Mouse (Mus musculus): ENCODE measurements around the gene Ssbp3. TPM values are rescaled to one million over a fixed set of nuclear protein-coding genes. Genes with fewer than 3 reads are reported as not detected.

Gene Ssbp3
- total RNA-seq, 2 experiments from 2014 or later, result 23.4 to 27.9 TPM

DNA sequence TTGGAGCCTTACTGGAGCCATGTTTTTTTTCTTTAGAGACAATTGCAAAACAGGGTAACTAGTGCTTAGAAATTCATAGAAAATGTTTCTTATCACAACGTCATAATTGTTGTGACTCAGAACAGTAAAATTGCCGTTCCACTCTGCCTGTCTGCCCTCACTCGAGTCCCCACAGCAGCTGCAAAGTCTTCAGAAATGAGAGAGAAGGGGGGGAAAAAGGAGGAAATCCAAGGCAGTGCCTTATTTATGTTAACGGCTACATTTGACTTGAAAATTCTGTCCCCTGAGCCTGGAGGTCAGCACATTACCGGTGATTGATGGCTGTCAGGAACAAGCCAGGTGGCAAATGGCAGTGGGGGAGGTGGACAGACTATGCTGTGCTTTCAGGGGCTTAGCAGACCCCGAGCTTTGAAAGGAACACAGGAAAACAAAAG is 66.7 kb downstream of the Ssbp3 start:
- intact Hi-C loops (cut with DNase I; ENCODE audit: low total_unique reads), result no loop called here
- DNase-seq, result no peak

GRCm38 (mm10) chr4:106978376-106978775 is 67.9 kb downstream of the Ssbp3 start:
- intact Hi-C loops (cut with DNase I; ENCODE audit: low total_unique reads), result no loop called here
- no peak for DNase-seq

GRCm38 (mm10) chr4:106980669-106981068 is 70.2 kb downstream of the Ssbp3 start:
- intact Hi-C loops (cut with DNase I; ENCODE audit: low total_unique reads), result no loop called here
- no peak for DNase-seq

- intact Hi-C loops (cut with DNase I; ENCODE audit: low total_unique reads), result no loop called here
- no peak for DNase-seq
These were observed 71.0 kb downstream of the Ssbp3 start for GRCm38 (mm10) chr4:106981385-106982103.

DNA sequence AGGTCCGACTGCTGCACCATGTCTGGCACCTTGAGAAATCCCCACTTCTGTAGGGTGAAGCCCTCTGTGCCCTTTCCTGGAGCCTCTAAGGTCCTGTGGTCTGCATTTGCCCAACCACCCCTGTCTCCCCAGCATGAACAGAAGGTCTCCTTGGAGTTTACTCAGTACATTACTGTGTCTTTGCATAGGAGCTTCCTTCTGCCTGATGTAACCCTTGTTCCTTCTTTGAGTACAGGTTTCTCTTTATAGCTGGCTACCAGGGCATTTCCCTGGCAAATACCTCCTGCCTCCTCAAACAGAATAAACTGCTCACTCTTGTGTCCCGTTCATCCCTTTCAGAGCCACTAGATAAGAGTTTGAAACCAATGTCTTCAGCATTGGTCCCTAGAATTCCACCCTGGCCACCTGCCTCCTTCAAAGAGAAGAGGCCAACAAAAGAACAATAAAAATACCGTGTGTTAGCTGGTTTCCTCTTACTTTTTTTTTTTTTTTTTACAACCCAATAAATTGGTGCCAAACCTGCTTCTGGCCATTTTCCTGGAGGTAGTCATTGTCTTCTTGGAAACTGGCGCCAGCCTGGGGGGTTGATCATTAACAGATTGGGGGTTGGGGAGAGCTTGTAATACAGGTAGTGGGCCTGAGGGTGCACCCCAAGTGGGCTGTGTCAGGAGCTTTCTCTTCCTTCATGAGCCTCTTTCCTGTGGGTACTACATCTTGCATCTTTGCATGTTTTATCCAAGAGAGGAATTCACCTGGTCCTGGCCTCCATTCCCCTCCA is 72.0 kb downstream of the Ssbp3 start:
- intact Hi-C loops (cut with DNase I; ENCODE audit: low total_unique reads), result no loop called here
- no peak for DNase-seq

DNA sequence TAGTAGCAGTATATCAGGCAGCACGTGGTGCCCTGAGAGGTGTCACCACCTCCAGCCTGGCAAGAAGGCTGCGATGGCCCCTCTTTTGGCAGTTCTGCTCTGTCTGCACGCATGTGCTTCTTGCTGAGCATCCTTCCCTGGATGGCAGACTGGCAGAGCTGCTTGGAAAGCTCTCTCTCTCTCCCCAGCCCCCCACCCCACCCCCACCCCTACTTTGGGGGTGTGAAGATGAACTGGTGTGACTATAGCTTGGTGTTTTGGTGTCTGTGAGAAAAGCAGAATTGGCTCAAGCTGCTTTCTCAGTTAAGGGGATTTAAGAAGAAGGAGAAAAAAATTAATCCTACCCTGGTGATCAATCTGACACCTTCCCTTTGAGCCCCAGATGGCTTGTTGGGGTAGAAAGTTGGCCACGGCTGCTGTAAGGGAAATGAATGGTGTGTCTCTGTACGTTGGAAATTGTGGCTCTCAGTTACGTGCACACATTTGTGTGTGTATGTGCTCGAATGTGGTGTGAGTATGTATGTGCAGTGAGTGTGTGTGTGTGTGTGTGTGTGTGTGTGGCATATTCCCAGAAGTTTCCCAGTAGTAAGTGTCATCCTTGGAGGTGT is 73.5 kb downstream of the Ssbp3 start:
- intact Hi-C loops (cut with DNase I; ENCODE audit: low total_unique reads), result no loop called here
- DNase-seq, result no peak

GRCm38 (mm10) chr4:106985289-106985688 is 74.8 kb downstream of the Ssbp3 start:
- DNase-seq, result no peak
- intact Hi-C loops (cut with DNase I; ENCODE audit: low total_unique reads), result loop anchor here (5.0 kb wide), 1 partner anchor 73 kb away; the partner anchor contains the start of gene Ssbp3

- no peak for DNase-seq
- intact Hi-C loops (cut with DNase I; ENCODE audit: low total_unique reads), result loop anchor here (5.0 kb wide), 1 partner anchor 74 kb away; the partner anchor contains the start of gene Ssbp3
These were observed 75.7 kb downstream of the Ssbp3 start for GRCm38 (mm10) chr4:106985899-106986832.

- peak; percentile 79 for DNase-seq
- intact Hi-C loops (cut with DNase I; ENCODE audit: low total_unique reads), result loop anchor here (5.0 kb wide), 1 partner anchor 76 kb away; the partner anchor contains the start of gene Ssbp3
These were observed 77.3 kb downstream of the Ssbp3 start for GRCm38 (mm10) chr4:106987725-106988364.

GRCm38 (mm10) chr4:106988886-106989225 is 78.4 kb downstream of the Ssbp3 start:
- intact Hi-C loops (cut with DNase I; ENCODE audit: low total_unique reads), result loop anchor here (5.0 kb wide), 1 partner anchor 77 kb away; the partner anchor contains the start of gene Ssbp3
- no peak for DNase-seq

DNA sequence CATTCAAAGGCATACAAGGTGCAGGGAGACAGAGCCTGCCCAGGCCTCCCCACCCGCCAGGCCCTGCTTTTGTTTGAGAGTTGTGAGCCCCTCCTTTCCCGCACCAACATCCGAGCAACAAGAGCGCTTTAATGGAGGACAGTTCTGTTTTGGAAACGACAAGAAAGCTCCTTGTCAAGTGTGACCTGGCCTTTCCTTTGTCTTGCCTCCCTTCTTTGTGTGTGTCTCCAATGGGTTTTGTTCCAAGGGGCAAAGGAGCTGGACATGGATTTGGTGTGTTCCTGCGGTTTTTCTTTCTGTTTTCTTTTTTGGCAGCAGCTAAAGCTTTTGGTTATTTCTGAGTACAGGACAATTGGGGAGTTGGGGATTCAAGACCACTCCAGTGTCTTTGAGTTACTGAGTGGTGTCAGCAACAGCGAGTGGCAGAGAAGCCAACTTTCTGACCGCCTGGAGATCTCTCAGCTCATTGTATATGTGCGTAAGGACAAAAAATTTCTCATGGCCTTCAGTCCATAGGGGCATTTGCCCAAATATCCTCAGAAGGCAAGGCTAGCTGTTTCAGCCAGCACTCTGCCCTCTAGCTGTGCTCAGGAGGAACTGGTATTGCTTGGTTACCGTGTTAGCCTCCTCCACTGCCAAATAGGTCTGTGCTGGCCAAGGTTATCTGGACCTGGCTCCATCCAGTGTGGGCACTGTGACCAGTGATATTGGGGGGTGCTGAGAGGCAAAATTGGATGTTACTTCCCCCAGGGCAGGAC is 78.9 kb downstream of the Ssbp3 start:
- intact Hi-C loops (cut with DNase I; ENCODE audit: low total_unique reads), result loop anchor here (5.0 kb wide), 1 partner anchor 77 kb away; the partner anchor contains the start of gene Ssbp3
- no peak for DNase-seq

GRCm38 (mm10) chr4:106993053-106993452 is 82.6 kb downstream of the Ssbp3 start:
- intact Hi-C loops (cut with DNase I; ENCODE audit: low total_unique reads), result no loop called here
- no peak for DNase-seq

DNA sequence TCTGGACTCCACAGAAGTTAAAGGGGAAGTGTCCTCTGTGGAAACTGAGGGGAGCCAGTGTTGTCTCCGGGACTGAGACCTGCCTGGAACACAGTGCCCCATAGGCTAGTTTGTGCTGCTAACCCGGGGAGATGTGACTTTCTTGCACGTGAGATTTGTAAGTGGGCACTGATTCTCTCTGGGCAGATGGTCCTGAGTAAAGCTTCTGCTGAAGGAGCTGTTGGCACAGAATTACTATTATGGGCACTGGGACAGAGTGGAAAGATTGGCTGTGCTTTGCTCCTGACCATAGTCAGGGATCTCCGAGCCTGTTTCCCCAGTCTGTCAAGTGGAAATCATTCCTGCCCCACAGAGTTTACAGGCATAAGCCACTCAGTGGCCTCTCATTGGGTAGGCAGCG is 83.8 kb downstream of the Ssbp3 start:
- DNase-seq, result no peak
- intact Hi-C loops (cut with DNase I; ENCODE audit: low total_unique reads), result no loop called here

DNA sequence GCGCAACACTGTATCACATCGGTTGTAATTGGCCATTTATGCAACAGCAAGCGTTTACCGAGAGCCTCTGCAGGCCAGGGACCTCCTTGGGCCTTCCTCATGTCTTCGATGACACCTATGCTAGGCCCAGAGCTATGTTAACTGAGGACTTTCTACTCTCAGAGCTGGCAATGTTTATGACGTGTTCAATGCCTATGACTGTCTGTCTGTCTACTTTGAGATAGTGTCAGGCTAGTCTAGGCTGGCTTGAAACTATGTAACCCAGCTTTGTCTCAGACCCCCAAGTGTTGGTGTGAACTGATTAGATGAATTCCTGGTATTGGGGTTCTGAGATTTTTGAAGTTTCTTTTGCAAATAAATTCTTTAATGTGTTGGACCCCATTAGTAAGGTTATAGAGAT is 84.6 kb downstream of the Ssbp3 start:
- no peak for DNase-seq
- intact Hi-C loops (cut with DNase I; ENCODE audit: low total_unique reads), result no loop called here

DNA sequence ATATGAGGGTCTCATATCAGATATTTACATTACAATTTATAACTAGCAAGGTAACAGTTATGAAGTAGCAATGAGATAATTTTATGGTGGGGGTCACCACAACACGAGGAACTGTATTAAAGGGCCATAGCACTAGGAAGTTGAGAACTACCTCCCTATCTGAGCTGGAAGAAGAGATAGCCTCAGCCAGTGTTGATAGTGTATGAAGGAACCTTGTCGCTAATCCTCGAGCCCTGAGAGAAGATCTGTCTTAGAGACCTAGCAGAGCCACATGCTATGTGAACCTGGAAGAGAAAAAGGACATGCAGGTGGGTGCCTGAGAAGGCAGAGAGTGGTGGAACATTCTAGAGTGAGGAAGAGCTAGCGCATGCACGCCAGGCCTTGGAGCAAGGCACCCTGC is 85.0 kb downstream of the Ssbp3 start:
- intact Hi-C loops (cut with DNase I; ENCODE audit: low total_unique reads), result no loop called here
- no peak for DNase-seq

DNA sequence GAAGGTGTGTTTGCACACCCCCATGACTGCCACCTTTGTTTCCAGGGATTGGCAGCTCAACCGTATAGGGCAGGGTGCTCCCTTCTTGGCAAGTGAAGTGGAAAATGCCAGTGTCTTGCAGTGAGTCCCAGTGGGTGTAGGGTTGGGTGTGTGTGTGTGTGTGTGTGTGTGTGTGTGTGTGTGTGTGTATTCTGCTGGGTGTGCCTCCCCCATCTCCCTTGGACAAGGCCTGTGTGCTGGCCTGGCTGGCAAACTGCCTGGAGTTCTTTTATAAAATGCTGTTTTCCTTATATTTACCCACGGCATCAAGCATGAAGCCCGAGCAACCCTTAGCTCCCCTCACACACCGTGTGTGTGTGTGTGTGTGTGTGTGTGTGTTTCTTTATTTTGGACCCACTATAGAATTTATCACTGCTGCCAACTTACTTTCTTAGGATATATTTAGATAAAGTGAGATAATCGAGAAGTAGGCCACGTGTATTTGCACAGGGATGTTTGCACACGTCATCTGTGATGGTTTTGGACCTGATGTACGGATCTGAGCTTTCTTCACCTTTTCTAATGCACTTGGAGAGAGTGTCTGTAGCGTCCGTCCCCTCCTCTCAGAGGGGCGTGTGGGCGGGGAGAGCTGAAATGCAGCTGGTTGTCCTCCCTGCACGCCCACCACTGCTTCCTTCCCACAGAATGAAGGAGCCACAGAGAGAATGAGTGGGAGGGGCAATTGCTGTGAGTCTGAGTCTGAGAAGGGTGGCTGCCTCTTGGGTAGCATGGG is 86.0 kb downstream of the Ssbp3 start:
- DNase-seq, result no peak
- intact Hi-C loops (cut with DNase I; ENCODE audit: low total_unique reads), result no loop called here

GRCm38 (mm10) chr4:107001259-107001810 is 90.8 kb downstream of the Ssbp3 start:
- DNase-seq, result no peak
- intact Hi-C loops (cut with DNase I; ENCODE audit: low total_unique reads), result no loop called here
